Mouse (Mus musculus) heart, postnatal 36 days (tissue): Measurements from ENCODE around the gene Gzmm. TPM values are rescaled to one million over a fixed set of nuclear protein-coding genes. Genes with fewer than 3 reads are reported as not detected.

Experiments used
- DNase-seq, 2 experiments: peaks; one replicate each; pipeline ENCODE4 v3.0.0; 2021 to 2022
- intact Hi-C: fragments of 180-260 bp; cut with DNase I; formaldehyde crosslinking; loops from one replicate; pipeline ENCODE4 v1.15.1; 2025
- total RNA-seq, 2 experiments: library from RNA; stranded (reverse); gene quantifications; 2 replicates each; pipeline ENCODE4 v1.2.3; 2021

Gzmm gene
- total RNA-seq, 2 experiments from 2014 or later, result 6.5 to 8.4 TPM

GRCm38 (mm10) chr10:79680606-79681495, 8.0 kb upstream of the Gzmm start:
- DNase-seq, result no peak
- intact Hi-C loops, result no loop called here

GRCm38 (mm10) chr10:79681591-79682245, 7.1 kb upstream of the Gzmm start, which contains the start of gene Cdc34:
Gene Cdc34 (plus strand): TSS chr10:79682195.
- DNase-seq, result peak; percentile 99
- intact Hi-C loops, result no loop called here

- intact Hi-C loops, result no loop called here
- DNase-seq, result peak in 1 of 2 experiments; percentile 41
Measured at GRCm38 (mm10) chr10:79682551-79682915, 6.3 kb upstream of the Gzmm start.

GRCm38 (mm10) chr10:79682916-79683582, 5.8 kb upstream of the Gzmm start:
- peak; percentile 60 to 70 for DNase-seq
- intact Hi-C loops, result no loop called here

GRCm38 (mm10) chr10:79683726-79684640, 4.8 kb upstream of the Gzmm start:
- intact Hi-C loops, result no loop called here
- DNase-seq, result peak; percentile 57 to 71

GRCm38 (mm10) chr10:79684770-79685600, 3.8 kb upstream of the Gzmm start:
- no peak for DNase-seq
- intact Hi-C loops, result no loop called here

GRCm38 (mm10) chr10:79686219-79686618, 2.6 kb upstream of the Gzmm start:
- intact Hi-C loops, result no loop called here
- no peak for DNase-seq

- intact Hi-C loops, result no loop called here
- DNase-seq, result no peak
Measured at GRCm38 (mm10) chr10:79686691-79687090, 2.1 kb upstream of the Gzmm start.

- intact Hi-C loops, result no loop called here
- DNase-seq, result no peak
Measured at GRCm38 (mm10) chr10:79687513-79687912, 1.3 kb upstream of the Gzmm start.

GRCm38 (mm10) chr10:79689178-79689577, 358 bp downstream of the Gzmm start:
- intact Hi-C loops, result no loop called here
- DNase-seq, result no peak

GRCm38 (mm10) chr10:79691986-79692548, 3.2 kb downstream of the Gzmm start:
- intact Hi-C loops, result no loop called here
- no peak for DNase-seq

- no peak for DNase-seq
- intact Hi-C loops, result loop anchor here (2.0 kb wide), 1 partner anchor 95 kb away; no protein-coding TSS in a partner anchor
Measured at GRCm38 (mm10) chr10:79693580-79694378, 5.0 kb downstream of the Gzmm start.

GRCm38 (mm10) chr10:79694379-79694655, 5.5 kb downstream of the Gzmm start:
- intact Hi-C loops, result loop anchor here (2.0 kb wide), 1 partner anchor 94 kb away; no protein-coding TSS in a partner anchor
- DNase-seq, result no peak

- intact Hi-C loops, result loop anchor here (2.0 kb wide), 1 partner anchor 93 kb away; no protein-coding TSS in a partner anchor
- peak; percentile 81 to 84 for DNase-seq
Measured at GRCm38 (mm10) chr10:79695231-79696128, 6.7 kb downstream of the Gzmm start.

GRCm38 (mm10) chr10:79696129-79696651, 7.4 kb downstream of the Gzmm start:
- no peak for DNase-seq
- intact Hi-C loops, result no loop called here

GRCm38 (mm10) chr10:79697916-79698315, 9.1 kb downstream of the Gzmm start:
- DNase-seq, result no peak
- intact Hi-C loops, result no loop called here

- DNase-seq, result no peak
- intact Hi-C loops, result no loop called here
Measured at GRCm38 (mm10) chr10:79698459-79698858, 9.6 kb downstream of the Gzmm start.
